Mouse (Mus musculus): Measurements from ENCODE around the gene Col9a2. TPM values are rescaled to one million over a fixed set of nuclear protein-coding genes. Genes with fewer than 3 reads are reported as not detected.

The Col9a2 gene
- polyA plus RNA-seq, 1 experiment, result not detected

GRCm38 (mm10) chr4:121001659-121002058 lies 37.5 kb upstream of the Col9a2 start:
- no peak overlapping the region for H3ac ChIP-seq (ENCODE audit: control insufficient read depth, insufficient read length, low read depth)
- H3K27me3 ChIP-seq (ENCODE audit: control insufficient read depth, insufficient read depth, insufficient read length), result no peaks in the 10 kb centered on the region
- TF ChIP-seq MYOG (IDR thresholded peaks at IDR 0.05; ENCODE audit: control insufficient read depth, extremely low read depth, insufficient read length) (no peak), CTCF (IDR thresholded peaks at IDR 0.05; ENCODE audit: control insufficient read depth, insufficient read depth, insufficient read length) (no peak), CEBPB (IDR thresholded peaks at IDR 0.05; ENCODE audit: low read depth) (no peak), USF1 (IDR thresholded peaks at IDR 0.05; ENCODE audit: low read depth) (no peak), MAX (IDR thresholded peaks at IDR 0.05) (no peak), MYOD1 (IDR thresholded peaks at IDR 0.05; ENCODE audit: control insufficient read depth, insufficient read length, low read depth) (no peak), FOSL1 (IDR thresholded peaks at IDR 0.05; ENCODE audit: insufficient read depth, low read length, poor library complexity, severe bottlenecking) (no peak)

GRCm38 (mm10) chr4:121002400-121003171 lies 36.6 kb upstream of the Col9a2 start:
- TF ChIP-seq MYOD1 (IDR thresholded peaks at IDR 0.05; ENCODE audit: control insufficient read depth, insufficient read length, low read depth) (peak; percentile 54), CTCF (IDR thresholded peaks at IDR 0.05; ENCODE audit: control insufficient read depth, insufficient read depth, insufficient read length) (no peak), USF1 (IDR thresholded peaks at IDR 0.05; ENCODE audit: low read depth) (no peak), MYOG (IDR thresholded peaks at IDR 0.05; ENCODE audit: control insufficient read depth, extremely low read depth, insufficient read length) (no peak), MAX (IDR thresholded peaks at IDR 0.05) (no peak), CEBPB (IDR thresholded peaks at IDR 0.05; ENCODE audit: low read depth) (peak; percentile 47), FOSL1 (IDR thresholded peaks at IDR 0.05; ENCODE audit: insufficient read depth, low read length, poor library complexity, severe bottlenecking) (no peak)

More at GRCm38 (mm10) chr4:121001659-121002058, 37.5 kb upstream of the Col9a2 start:
- Histone ChIP-seq H3K4me3 (ENCODE audit: insufficient read depth, poor library complexity, severe bottlenecking) (no peak overlapping the region), H3K79me3 (ENCODE audit: low read depth) (peaks cover 35% of the 10 kb centered on the region), H3K79me2 (ENCODE audit: control insufficient read depth, insufficient read depth) (peaks cover 83% of the 10 kb centered on the region), H3K36me3 (ENCODE audit: control insufficient read depth, insufficient read depth) (no peaks in the 10 kb centered on the region)

GRCm38 (mm10) chr4:121003611-121004091 lies 35.5 kb upstream of the Col9a2 start:
- Histone ChIP-seq H3K36me3 (ENCODE audit: control insufficient read depth, insufficient read depth) (no peaks in the 10 kb centered on the region), H3K27me3 (ENCODE audit: control insufficient read depth, insufficient read depth, insufficient read length) (no peaks in the 10 kb centered on the region), H3K79me2 (ENCODE audit: control insufficient read depth, insufficient read depth) (peaks cover 90% of the 10 kb centered on the region), H3ac (ENCODE audit: control insufficient read depth, insufficient read length, low read depth) (no peak overlapping the region), H3K79me3 (ENCODE audit: low read depth) (peaks cover 31% of the 10 kb centered on the region), H3K4me3 (ENCODE audit: insufficient read depth, poor library complexity, severe bottlenecking) (no peak overlapping the region)
- TF ChIP-seq CTCF (IDR thresholded peaks at IDR 0.05; ENCODE audit: control insufficient read depth, insufficient read depth, insufficient read length), result no peak
- TF ChIP-seq CEBPB (IDR thresholded peaks at IDR 0.05; ENCODE audit: low read depth), result no peak
- TF ChIP-seq USF1 (IDR thresholded peaks at IDR 0.05; ENCODE audit: low read depth), result no peak
- no peak for TF ChIP-seq MAX (IDR thresholded peaks at IDR 0.05)
- no peak for TF ChIP-seq FOSL1 (IDR thresholded peaks at IDR 0.05; ENCODE audit: insufficient read depth, low read length, poor library complexity, severe bottlenecking)
- no peak for TF ChIP-seq MYOG (IDR thresholded peaks at IDR 0.05; ENCODE audit: control insufficient read depth, extremely low read depth, insufficient read length)
- TF ChIP-seq MYOD1 (IDR thresholded peaks at IDR 0.05; ENCODE audit: control insufficient read depth, insufficient read length, low read depth), result no peak

More at GRCm38 (mm10) chr4:121002400-121003171, 36.6 kb upstream of the Col9a2 start:
- H3K79me2 ChIP-seq (ENCODE audit: control insufficient read depth, insufficient read depth), result peaks cover 86% of the 10 kb centered on the region
- H3K4me3 ChIP-seq (ENCODE audit: insufficient read depth, poor library complexity, severe bottlenecking), result no peak overlapping the region
- H3K27me3 ChIP-seq (ENCODE audit: control insufficient read depth, insufficient read depth, insufficient read length), result no peaks in the 10 kb centered on the region
- H3ac ChIP-seq (ENCODE audit: control insufficient read depth, insufficient read length, low read depth), result no peak overlapping the region
- H3K79me3 ChIP-seq (ENCODE audit: low read depth), result peaks cover 38% of the 10 kb centered on the region
- H3K36me3 ChIP-seq (ENCODE audit: control insufficient read depth, insufficient read depth), result no peaks in the 10 kb centered on the region

GRCm38 (mm10) chr4:121004679-121005078 lies 34.5 kb upstream of the Col9a2 start:
- Histone ChIP-seq H3ac (ENCODE audit: control insufficient read depth, insufficient read length, low read depth) (no peak overlapping the region), H3K79me2 (ENCODE audit: control insufficient read depth, insufficient read depth) (peaks cover 92% of the 10 kb centered on the region), H3K27me3 (ENCODE audit: control insufficient read depth, insufficient read depth, insufficient read length) (no peaks in the 10 kb centered on the region), H3K4me3 (ENCODE audit: insufficient read depth, poor library complexity, severe bottlenecking) (no peak overlapping the region), H3K36me3 (ENCODE audit: control insufficient read depth, insufficient read depth) (no peaks in the 10 kb centered on the region), H3K79me3 (ENCODE audit: low read depth) (peaks cover 34% of the 10 kb centered on the region)
- TF ChIP-seq MAX (IDR thresholded peaks at IDR 0.05), result no peak
- no peak for TF ChIP-seq FOSL1 (IDR thresholded peaks at IDR 0.05; ENCODE audit: insufficient read depth, low read length, poor library complexity, severe bottlenecking)
- TF ChIP-seq CTCF (IDR thresholded peaks at IDR 0.05; ENCODE audit: control insufficient read depth, insufficient read depth, insufficient read length), result no peak
- TF ChIP-seq MYOD1 (IDR thresholded peaks at IDR 0.05; ENCODE audit: control insufficient read depth, insufficient read length, low read depth), result no peak
- TF ChIP-seq MYOG (IDR thresholded peaks at IDR 0.05; ENCODE audit: control insufficient read depth, extremely low read depth, insufficient read length), result no peak
- TF ChIP-seq USF1 (IDR thresholded peaks at IDR 0.05; ENCODE audit: low read depth), result no peak
- TF ChIP-seq CEBPB (IDR thresholded peaks at IDR 0.05; ENCODE audit: low read depth), result no peak

DNA sequence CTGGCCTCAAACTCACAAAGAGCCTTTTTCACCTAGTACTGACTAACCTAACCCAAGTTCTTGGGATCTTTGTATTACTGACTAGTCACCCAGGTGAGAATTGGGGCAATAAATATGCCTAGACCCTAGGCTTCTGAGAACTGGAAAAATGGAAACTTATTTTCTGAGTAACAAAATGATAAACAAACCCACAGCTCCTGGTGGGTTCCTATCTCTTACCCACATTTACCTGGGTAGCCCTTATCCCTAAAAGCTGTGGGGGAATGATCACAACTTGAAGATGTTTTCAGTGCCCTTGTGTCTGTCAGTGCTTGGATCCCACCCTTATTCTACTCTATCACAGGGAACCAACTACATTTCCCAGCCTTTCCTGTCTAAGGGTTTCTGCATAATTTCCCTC lies 32.2 kb upstream of the Col9a2 start:
- no peaks in the 10 kb centered on the region for H3K27me3 ChIP-seq (ENCODE audit: control insufficient read depth, insufficient read depth, insufficient read length)
- no peaks in the 10 kb centered on the region for H3K36me3 ChIP-seq (ENCODE audit: control insufficient read depth, insufficient read depth)
- H3K79me2 ChIP-seq (ENCODE audit: control insufficient read depth, insufficient read depth), result peaks cover 90% of the 10 kb centered on the region
- H3K4me3 ChIP-seq (ENCODE audit: insufficient read depth, poor library complexity, severe bottlenecking), result no peak overlapping the region
- TF ChIP-seq CTCF (IDR thresholded peaks at IDR 0.05; ENCODE audit: control insufficient read depth, insufficient read depth, insufficient read length) (no peak), FOSL1 (IDR thresholded peaks at IDR 0.05; ENCODE audit: insufficient read depth, low read length, poor library complexity, severe bottlenecking) (no peak), MYOG (IDR thresholded peaks at IDR 0.05; ENCODE audit: control insufficient read depth, extremely low read depth, insufficient read length) (no peak), CEBPB (IDR thresholded peaks at IDR 0.05; ENCODE audit: low read depth) (no peak)
- peaks cover 34% of the 10 kb centered on the region for H3K79me3 ChIP-seq (ENCODE audit: low read depth)
- no peak overlapping the region for H3ac ChIP-seq (ENCODE audit: control insufficient read depth, insufficient read length, low read depth)

Data from C2C12 (cell line).